Mouse (Mus musculus): ENCODE data around the gene Tpbpb. TPM values are rescaled to one million over a fixed set of nuclear protein-coding genes. Genes with fewer than 3 reads are reported as not detected.

The Tpbpb gene
- polyA plus RNA-seq, 2 experiments: not detected

GRCm38 (mm10) chr13:60895406-60896160, 9.1 kb downstream of the Tpbpb start:
- no peak overlapping the region for H3K9ac ChIP-seq (replicated peaks)
- H3K4me2 ChIP-seq (ENCODE audit: low read depth): no peak overlapping the region
- ATAC-seq (ENCODE audit: insufficient read depth) (no peak), DNase-seq (ENCODE audit: low read depth in 3 of 3, low spot score in 3 of 3) (no peak)
- no peaks in the 10 kb centered on the region; a peak in 1 of 4 replicates for H3K4me1 ChIP-seq (replicated peaks; ENCODE audit: control insufficient read depth in 2 of 2, insufficient read depth in 2 of 2, low read length in 1 of 2)
- TF ChIP-seq CTCF (IDR thresholded peaks at IDR 0.05; ENCODE audit: low read depth): no peak
- TF ChIP-seq EP300 (IDR thresholded peaks at IDR 0.05; ENCODE audit: low read depth): no peak
- H3K27ac ChIP-seq: no peak overlapping the region
- H3K4me3 ChIP-seq (ENCODE audit: insufficient read depth in 1 of 2, low read depth in 2 of 2, low read length in 2 of 2): no peak overlapping the region
- H3K36me3 ChIP-seq (replicated peaks; ENCODE audit: control insufficient read depth, insufficient read depth, low read depth): no peaks in the 10 kb centered on the region
- H3K9me3 ChIP-seq (ENCODE audit: control insufficient read depth, low read length): no peaks in the 10 kb centered on the region
- H3K27me3 ChIP-seq (ENCODE audit: control insufficient read depth, insufficient read depth, low read length): no peaks in the 10 kb centered on the region

GRCm38 (mm10) chr13:60892301-60892700, 12.4 kb downstream of the Tpbpb start:
- Histone ChIP-seq H3K9ac (replicated peaks) (no peak overlapping the region), H3K9me3 (ENCODE audit: control insufficient read depth, low read length) (no peaks in the 10 kb centered on the region), H3K36me3 (replicated peaks; ENCODE audit: control insufficient read depth, insufficient read depth, low read depth) (no peaks in the 10 kb centered on the region), H3K4me2 (ENCODE audit: low read depth) (no peak overlapping the region), H3K27ac (no peak overlapping the region), H3K4me1 (replicated peaks; ENCODE audit: control insufficient read depth in 2 of 2, insufficient read depth in 2 of 2, low read length in 1 of 2) (no peaks in the 10 kb centered on the region), H3K27me3 (ENCODE audit: control insufficient read depth, insufficient read depth, low read length) (no peaks in the 10 kb centered on the region), H3K4me3 (ENCODE audit: insufficient read depth in 1 of 2, low read depth in 2 of 2, low read length in 2 of 2) (no peak overlapping the region)
- DNase-seq (ENCODE audit: low read depth in 3 of 3, low spot score in 3 of 3): no peak
- no peak for ATAC-seq (ENCODE audit: insufficient read depth)
- WGBS (ENCODE audit: insufficient replicate concordance): 35% methylated on average over 1 of the region's 1 CpGs
- no peak for TF ChIP-seq EP300 (IDR thresholded peaks at IDR 0.05; ENCODE audit: low read depth)
- no peak for TF ChIP-seq CTCF (IDR thresholded peaks at IDR 0.05; ENCODE audit: low read depth)

- H3K27ac ChIP-seq: no peak within 1 kb of the TSS
- WGBS (ENCODE audit: insufficient replicate concordance): 58% methylated on average over 1 of the region's 1 CpGs
- TF ChIP-seq CTCF (IDR thresholded peaks at IDR 0.05; ENCODE audit: low read depth): no peak
- no peak for TF ChIP-seq EP300 (IDR thresholded peaks at IDR 0.05; ENCODE audit: low read depth)
Measured at GRCm38 (mm10) chr13:60864281-60864680, 40.4 kb downstream of the Tpbpb start, which contains the start of gene 4930486L24Rik. 4930486L24Rik (minus strand) TSS chr13:60864475.

More at GRCm38 (mm10) chr13:60864281-60864680, 40.4 kb downstream of the Tpbpb start, which contains the start of gene 4930486L24Rik:
- DNase-seq (ENCODE audit: low read depth in 3 of 3, low spot score in 3 of 3) (no peak), ATAC-seq (ENCODE audit: insufficient read depth) (no peak)
- Histone ChIP-seq H3K36me3 (replicated peaks; ENCODE audit: control insufficient read depth, insufficient read depth, low read depth) (no peaks in the 10 kb centered on the region), H3K4me1 (replicated peaks; ENCODE audit: control insufficient read depth in 2 of 2, insufficient read depth in 2 of 2, low read length in 1 of 2) (no peaks in the 10 kb centered on the region), H3K27me3 (ENCODE audit: control insufficient read depth, insufficient read depth, low read length) (no peaks in the 10 kb centered on the region), H3K9ac (replicated peaks) (no peak within 1 kb of the TSS), H3K9me3 (ENCODE audit: control insufficient read depth, low read length) (no peaks in the 10 kb centered on the region), H3K4me2 (ENCODE audit: low read depth) (no peak within 1 kb of the TSS), H3K4me3 (ENCODE audit: insufficient read depth in 1 of 2, low read depth in 2 of 2, low read length in 2 of 2) (no peak within 1 kb of the TSS)

Other genes with a start within 250 kb of the Tpbpb start
- gene BC051665, start 118.5 kb downstream of the Tpbpb start, polyA plus RNA-seq (2012; rRNA removed): not detected in 2 replicates
- gene BC051665, start 118.5 kb downstream of the Tpbpb start, polyA plus RNA-seq (2014; fragmentation: Nextera tagmentation; extraction: Ambion mirVana): not detected in 2 replicates
- not detected in 2 replicates for gene Ctsll3, start 102.0 kb downstream of the Tpbpb start, polyA plus RNA-seq (2012; rRNA removed)
- not detected in 2 replicates for gene Ctsll3, start 102.0 kb downstream of the Tpbpb start, polyA plus RNA-seq (2014; fragmentation: Nextera tagmentation; extraction: Ambion mirVana)
- gene 4930486L24Rik, start 40.4 kb downstream of the Tpbpb start, polyA plus RNA-seq (2012; rRNA removed): 0.06 TPM in 1 of 2 replicates, not detected in the other
- gene 4930486L24Rik, start 40.4 kb downstream of the Tpbpb start, polyA plus RNA-seq (2014; fragmentation: Nextera tagmentation; extraction: Ambion mirVana): 0.06 TPM in 1 of 2 replicates, not detected in the other
- gene Gm49392, start 8.0 kb downstream of the Tpbpb start, polyA plus RNA-seq (2012; rRNA removed): 0.11 and 0.23 TPM in 2 replicates
- not detected in 2 replicates for gene Gm49392, start 8.0 kb downstream of the Tpbpb start, polyA plus RNA-seq (2014; fragmentation: Nextera tagmentation; extraction: Ambion mirVana)
- gene Ctla2b, start 7.4 kb downstream of the Tpbpb start, polyA plus RNA-seq (2012; rRNA removed): 3.3 and 4.9 TPM in 2 replicates
- gene Ctla2b, start 7.4 kb downstream of the Tpbpb start, polyA plus RNA-seq (2014; fragmentation: Nextera tagmentation; extraction: Ambion mirVana): 7.8 and 8.1 TPM in 2 replicates
- not detected in 2 replicates for gene Gm49393, start 30.7 kb upstream of the Tpbpb start, polyA plus RNA-seq (2012; rRNA removed)
- not detected in 2 replicates for gene Gm49393, start 30.7 kb upstream of the Tpbpb start, polyA plus RNA-seq (2014; fragmentation: Nextera tagmentation; extraction: Ambion mirVana)
- 1.00 and 5.0 TPM in 2 replicates for gene Gm49391, start 31.7 kb upstream of the Tpbpb start, polyA plus RNA-seq (2012; rRNA removed)
- 1.8 and 2.9 TPM in 2 replicates for gene Gm49391, start 31.7 kb upstream of the Tpbpb start, polyA plus RNA-seq (2014; fragmentation: Nextera tagmentation; extraction: Ambion mirVana)
- 7.6 and 14.9 TPM in 2 replicates for gene Ctla2a, start 31.7 kb upstream of the Tpbpb start, polyA plus RNA-seq (2012; rRNA removed)
- 32.3 and 36.0 TPM in 2 replicates for gene Ctla2a, start 31.7 kb upstream of the Tpbpb start, polyA plus RNA-seq (2014; fragmentation: Nextera tagmentation; extraction: Ambion mirVana)
- 0.08 and 0.12 TPM in 2 replicates for gene Tpbpa, start 37.1 kb upstream of the Tpbpb start, polyA plus RNA-seq (2012; rRNA removed)
- not detected in 2 replicates for gene Tpbpa, start 37.1 kb upstream of the Tpbpb start, polyA plus RNA-seq (2014; fragmentation: Nextera tagmentation; extraction: Ambion mirVana)
- gene Ctsj, start 101.1 kb upstream of the Tpbpb start, polyA plus RNA-seq (2012; rRNA removed): 0.04 TPM in 1 of 2 replicates, not detected in the other
- gene Ctsj, start 101.1 kb upstream of the Tpbpb start, polyA plus RNA-seq (2014; fragmentation: Nextera tagmentation; extraction: Ambion mirVana): not detected in 2 replicates
- gene Ctsq, start 135.8 kb upstream of the Tpbpb start, polyA plus RNA-seq (2012; rRNA removed): not detected in 2 replicates
- gene Ctsq, start 135.8 kb upstream of the Tpbpb start, polyA plus RNA-seq (2014; fragmentation: Nextera tagmentation; extraction: Ambion mirVana): not detected in 2 replicates